Mouse (Mus musculus) adrenal gland, adult 2 months (tissue): ENCODE results near the gene Ufl1. TPM values are rescaled to one million over a fixed set of nuclear protein-coding genes. Genes with fewer than 3 reads are reported as not detected.

Experiments used
- polyA plus RNA-seq: library from polyadenylated mRNA; depleted of rRNA; stranded (reverse); fragments of >200 nt; gene quantifications from 2 replicates; pipeline ENCODE4 v1.2.3, GENCODE M21; 2012; rRNA removed
- total RNA-seq, 2 experiments: library from RNA; stranded (reverse); gene quantifications; 2 replicates each; pipeline ENCODE4 v1.2.3; 2021

Gene Ufl1
- total and polyA plus RNA-seq, 3 experiments = 2.8 to 37.3 (median 20.7) TPM

Other genes with a start within 250 kb of the Ufl1 start
- 1 to 10 TPM in 1 of 2 experiments, under 1 TPM in 1; 0.61 to 1.9 TPM for gene Fhl5, start 38.9 kb downstream of the Ufl1 start, total RNA-seq
- gene Fhl5, start 38.9 kb downstream of the Ufl1 start, polyA plus RNA-seq = not detected in 2 replicates